Mouse (Mus musculus): ENCODE results near the gene Mrtfa.

Mrtfa gene

GRCm38 (mm10) chr15:81000419-81001138 lies 190.0 kb downstream of the Mrtfa start:
- DNase-seq (ENCODE audit: low read depth in 2 of 2, low spot score in 2 of 2) = no peak

DNA sequence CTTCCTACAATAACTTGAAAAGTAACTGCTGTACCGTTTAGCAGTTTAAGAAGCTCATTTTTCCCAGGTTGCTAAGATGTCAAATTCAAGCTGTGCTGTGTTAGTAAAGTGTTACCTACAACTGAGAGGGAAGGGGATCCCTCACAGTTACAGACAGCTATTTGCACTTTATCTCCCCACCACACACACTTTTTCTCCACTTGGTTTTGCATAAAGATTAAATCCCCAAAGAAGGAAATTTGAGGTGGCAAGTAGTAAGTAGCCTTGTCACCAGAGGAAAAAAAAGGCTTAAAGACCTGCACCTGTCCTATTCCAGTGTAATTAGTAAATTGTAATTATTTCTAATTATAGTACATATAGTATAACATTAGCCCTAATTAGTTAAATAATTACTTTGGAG lies 193.5 kb downstream of the Mrtfa start:
- DNase-seq (ENCODE audit: low read depth in 2 of 2, low spot score in 2 of 2) = no peak

DNA sequence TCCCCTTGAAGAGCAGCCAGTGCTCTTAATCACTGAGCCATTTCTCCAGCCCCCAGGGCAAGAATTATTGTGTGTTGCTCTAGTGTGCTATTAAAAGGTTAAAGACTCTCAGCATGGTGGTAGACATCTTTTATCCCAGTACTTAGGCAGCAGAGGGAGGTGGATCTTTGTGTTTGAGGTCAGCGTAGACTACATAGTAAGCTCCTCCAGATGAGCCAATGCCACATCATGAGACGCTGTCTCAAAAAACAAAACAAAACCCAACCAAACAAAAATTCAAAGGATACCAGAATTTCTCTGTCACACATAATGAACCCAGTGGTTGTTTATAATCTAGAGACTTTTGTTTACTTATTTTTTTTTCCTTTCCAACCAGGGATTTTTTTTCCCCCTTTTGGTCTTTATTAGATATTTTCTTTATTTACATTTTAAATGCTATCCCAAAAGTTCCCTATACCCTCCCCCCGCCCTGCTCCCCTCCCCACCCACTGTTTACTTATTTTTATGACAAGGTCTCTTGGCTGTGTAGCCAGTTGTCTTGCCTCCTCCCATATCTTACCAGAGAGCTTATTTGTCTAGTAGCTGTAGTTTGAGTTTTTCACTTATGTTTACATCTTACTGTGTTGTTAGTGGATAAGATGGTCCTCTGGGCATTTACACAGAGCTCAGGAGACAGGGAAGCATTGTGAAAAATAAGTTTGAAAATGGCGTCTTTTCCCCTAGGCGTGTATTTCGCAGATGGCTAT lies 194.3 kb downstream of the Mrtfa start:
- DNase-seq (ENCODE audit: low read depth in 2 of 2, low spot score in 2 of 2) = no peak

DNA sequence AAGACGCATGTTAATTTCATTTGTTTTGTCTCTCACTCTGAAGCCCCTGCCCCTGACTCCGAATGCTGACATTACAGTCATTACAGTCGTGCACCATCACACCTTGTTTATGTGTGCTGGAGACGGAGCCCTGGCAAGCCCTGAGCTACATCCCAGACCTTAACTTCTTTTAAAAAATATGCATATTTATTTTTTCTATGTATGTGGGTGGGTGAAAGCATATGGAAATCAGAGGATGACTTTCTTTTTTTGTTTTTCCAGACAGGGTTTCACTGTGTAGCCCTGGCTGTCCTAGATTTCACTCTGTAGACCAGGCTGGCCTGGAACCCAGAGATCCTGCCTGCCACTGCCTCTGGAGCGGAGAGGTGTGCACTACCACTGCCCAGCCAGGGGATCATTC lies 195.6 kb downstream of the Mrtfa start:
- DNase-seq (ENCODE audit: low read depth in 2 of 2, low spot score in 2 of 2) = no peak

- DNase-seq (ENCODE audit: low read depth in 2 of 2, low spot score in 2 of 2) = no peak
Measured at GRCm38 (mm10) chr15:80989712-80990111, 200.8 kb downstream of the Mrtfa start.

GRCm38 (mm10) chr15:80988331-80988730 lies 202.2 kb downstream of the Mrtfa start:
- no peak for DNase-seq (ENCODE audit: low read depth in 2 of 2, low spot score in 2 of 2)

DNA sequence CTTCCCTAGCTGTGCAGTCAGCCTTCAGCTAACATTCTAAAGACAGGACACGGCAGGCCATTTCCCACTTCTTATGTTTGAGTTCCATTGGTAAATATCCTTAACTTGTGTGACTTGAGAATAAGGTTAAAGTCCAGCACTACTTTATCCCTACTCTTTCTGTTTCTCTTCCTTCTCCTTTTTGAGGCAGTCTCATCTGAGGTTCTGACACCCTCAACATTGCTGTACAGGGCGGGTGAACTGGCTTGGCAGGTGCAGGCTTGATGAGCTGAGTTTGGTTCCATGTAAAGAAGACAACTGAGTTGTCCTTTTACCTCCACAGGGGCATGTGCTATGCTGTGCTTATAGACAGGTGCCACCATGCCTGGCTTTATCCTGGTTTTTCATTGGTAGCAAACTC lies 207.3 kb downstream of the Mrtfa start:
- DNase-seq (ENCODE audit: low read depth in 2 of 2, low spot score in 2 of 2) = no peak

- no peak for DNase-seq (ENCODE audit: low read depth in 2 of 2, low spot score in 2 of 2)
Measured at GRCm38 (mm10) chr15:80981176-80981575, 209.4 kb downstream of the Mrtfa start.

GRCm38 (mm10) chr15:80979611-80980010 lies 210.9 kb downstream of the Mrtfa start:
- no peak for DNase-seq (ENCODE audit: low read depth in 2 of 2, low spot score in 2 of 2)

GRCm38 (mm10) chr15:80977620-80978334 lies 212.8 kb downstream of the Mrtfa start, which contains the start of gene Sgsm3:
TSS of gene Sgsm3 (plus strand) at chr15:80977765.
- peak; percentile 69 to 73 for DNase-seq (ENCODE audit: low read depth in 2 of 2, low spot score in 2 of 2)

DNA sequence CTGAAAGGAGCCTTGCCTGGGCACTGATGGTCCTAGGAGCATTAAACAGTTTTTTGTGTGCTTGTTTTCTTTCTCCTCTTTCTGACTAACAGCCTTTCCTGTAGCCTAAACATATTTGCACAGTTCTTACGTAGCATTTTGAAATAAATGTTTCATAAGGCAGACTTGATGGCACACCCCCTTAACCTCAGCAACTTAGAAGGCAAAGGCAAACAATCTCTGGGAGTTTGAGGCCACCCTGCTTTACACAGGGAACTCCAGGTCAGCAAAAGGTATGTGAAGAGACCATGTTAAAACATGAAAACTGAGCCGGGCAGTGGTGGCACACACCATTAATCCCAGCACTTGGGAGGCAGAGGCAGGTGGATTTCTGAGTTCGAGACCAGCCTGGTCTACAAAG lies 214.9 kb downstream of the Mrtfa start:
- no peak for DNase-seq (ENCODE audit: low read depth in 2 of 2, low spot score in 2 of 2)

DNA sequence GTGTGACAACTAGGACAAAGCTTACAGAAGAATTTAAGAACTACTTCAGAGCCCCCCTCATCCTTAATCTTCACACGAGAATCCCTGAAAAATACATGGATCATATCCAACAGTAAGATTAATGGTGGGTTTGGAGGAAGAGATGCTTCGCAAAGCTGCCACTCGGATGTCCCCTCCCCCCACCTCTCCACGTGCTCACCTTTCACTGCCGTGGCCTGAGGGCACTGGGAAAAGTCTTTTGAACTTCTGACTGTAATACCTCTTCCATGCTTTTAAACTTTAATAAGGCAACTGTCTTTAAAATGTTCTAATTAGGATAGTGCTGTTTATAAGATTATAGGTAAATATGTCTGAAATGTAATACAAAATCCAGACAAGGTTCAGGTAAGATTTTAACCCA lies 216.2 kb downstream of the Mrtfa start:
- no peak for DNase-seq (ENCODE audit: low read depth in 2 of 2, low spot score in 2 of 2)

- DNase-seq (ENCODE audit: low read depth in 2 of 2, low spot score in 2 of 2) = no peak
Measured at GRCm38 (mm10) chr15:80969371-80969770, 221.2 kb downstream of the Mrtfa start.

Measured in CD8-positive naive resting alpha-beta T cell, adult 2 months (primary cell).